Mouse (Mus musculus) kidney, embryonic 15.5 days (tissue): ENCODE measurements around the gene Tmem132d. TPM values are rescaled to one million over a fixed set of nuclear protein-coding genes. Genes with fewer than 3 reads are reported as not detected.

Experiments
- ATAC-seq: fragments of 200-750 bp; cut with Nextera tagmentation; replicated peaks from 2 replicates; pipeline ENCODE4 v1.8.0; 2017; ENCODE audit warnings: moderate TSS enrichment; ENCODE audit not compliant: low FRiP score
- H3K27ac ChIP-seq: fragments of 300-500 bp; sonication (generic); 2 replicates; pipeline ENCODE4 v1.5.1; 2015; ENCODE audit warnings: mild to moderate bottlenecking, inconsistent platforms
- H3K27me3 ChIP-seq: fragments of 300-500 bp; sonication (generic); 2 replicates; pipeline ENCODE4 v1.6.1; 2015; ENCODE audit warnings: inconsistent platforms
- H3K36me3 ChIP-seq: fragments of 300-500 bp; sonication (generic); 2 replicates; pipeline ENCODE4 v1.6.1; 2015; ENCODE audit warnings: inconsistent platforms
- H3K4me1 ChIP-seq: fragments of 300-500 bp; sonication (generic); 2 replicates; pipeline ENCODE4 v1.6.1; 2015; ENCODE audit warnings: inconsistent platforms
- H3K4me2 ChIP-seq: fragments of 300-500 bp; sonication (generic); 2 replicates; pipeline ENCODE4 v1.6.1; 2015; ENCODE audit warnings: moderate library complexity, mild to moderate bottlenecking, inconsistent platforms
- H3K4me3 ChIP-seq: fragments of 300-500 bp; sonication (generic); replicated peaks from 2 replicates; pipeline ENCODE4 v1.5.1; 2015; ENCODE audit warnings: mild to moderate bottlenecking, inconsistent platforms
- H3K9ac ChIP-seq: fragments of 300-500 bp; sonication (generic); 2 replicates; pipeline ENCODE4 v1.6.1; 2015; ENCODE audit warnings: mild to moderate bottlenecking, inconsistent platforms
- H3K9me3 ChIP-seq: fragments of 300-500 bp; sonication (generic); replicated peaks from 2 replicates; pipeline ENCODE4 v1.6.1; 2016; ENCODE audit warnings: inconsistent platforms
- WGBS: fragments of 180-500 bp; shearing (Covaris S2); methylation state at CpG from one replicate; pipeline ENCODE4 v1.1.7; 2015; ENCODE audit warnings: mixed read lengths; 5-methylcytosine and 5-hydroxymethylcytosine counted together
- polyA plus RNA-seq: library from polyadenylated mRNA; unstranded; fragments of >200 nt; fragmentation: Nextera tagmentation; extraction: Ambion mirVana; gene quantifications from 2 replicates; pipeline ENCODE4 v1.2.1, GENCODE M21; 2015

Gene Tmem132d
- 0.30 and 0.58 TPM in 2 replicates for polyA plus RNA-seq

DNA sequence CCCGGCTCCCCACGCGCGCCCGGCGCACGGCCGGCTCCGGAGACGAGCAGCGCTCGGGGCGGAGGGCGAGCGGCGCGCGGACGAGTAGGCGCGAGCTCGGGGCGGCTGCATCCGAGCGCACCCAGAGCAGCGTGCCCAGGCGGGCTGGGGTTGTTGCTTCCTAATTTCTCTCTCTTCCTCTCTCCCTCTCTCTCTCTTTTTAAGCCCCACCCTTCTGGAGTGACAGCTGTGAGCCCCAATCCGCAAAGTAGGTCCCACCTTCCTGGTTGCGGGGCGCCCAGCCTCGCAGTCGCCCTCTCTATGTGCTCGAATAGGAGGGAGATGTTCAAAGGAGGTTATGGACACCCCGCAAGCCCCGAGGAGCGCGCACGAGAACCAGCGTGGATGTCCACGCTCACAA is at the start of gene Tmem132d:
Tmem132d (minus strand) TSS at position 162 of the 400 bp plus-strand sequence.
- under 1% methylated on average over 40 of the region's 40 CpGs for WGBS
- H3K9me3 ChIP-seq, result no peaks in the 10 kb centered on the region
- peak; percentile 9; the same call in 1 of the 2 replicates for ATAC-seq
- H3K4me1 ChIP-seq, result peaks cover 9% of the 10 kb centered on the region
- peak within 1 kb of the TSS; percentile 69 for H3K4me2 ChIP-seq
- H3K27ac ChIP-seq, result no peak within 1 kb of the TSS
- H3K27me3 ChIP-seq, result peaks cover 89% of the 10 kb centered on the region
- H3K4me3 ChIP-seq, result peak within 1 kb of the TSS; percentile 46
- no peaks in the 10 kb centered on the region for H3K36me3 ChIP-seq
- no peak within 1 kb of the TSS for H3K9ac ChIP-seq

DNA sequence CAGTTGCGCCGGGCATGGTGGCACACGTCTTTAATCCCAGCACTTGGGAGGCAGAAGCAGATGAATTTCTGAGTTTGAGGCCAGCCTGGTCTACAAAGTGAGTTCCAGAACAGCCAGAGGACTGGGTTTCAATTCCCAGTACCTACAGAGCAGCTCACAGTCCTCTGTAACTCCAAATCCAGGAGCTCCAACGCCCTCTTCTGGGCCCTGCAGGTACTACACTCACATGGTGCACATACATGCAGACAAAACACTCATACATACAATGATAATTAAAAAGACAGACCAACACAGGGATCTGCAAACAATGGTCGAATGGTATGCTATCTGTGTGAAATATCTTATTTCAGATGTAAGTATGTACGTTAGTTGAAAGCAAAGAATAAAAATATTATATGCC is 47.9 kb upstream of the Tmem132d start:
- 80% methylated on average over 6 of the region's 6 CpGs for WGBS

DNA sequence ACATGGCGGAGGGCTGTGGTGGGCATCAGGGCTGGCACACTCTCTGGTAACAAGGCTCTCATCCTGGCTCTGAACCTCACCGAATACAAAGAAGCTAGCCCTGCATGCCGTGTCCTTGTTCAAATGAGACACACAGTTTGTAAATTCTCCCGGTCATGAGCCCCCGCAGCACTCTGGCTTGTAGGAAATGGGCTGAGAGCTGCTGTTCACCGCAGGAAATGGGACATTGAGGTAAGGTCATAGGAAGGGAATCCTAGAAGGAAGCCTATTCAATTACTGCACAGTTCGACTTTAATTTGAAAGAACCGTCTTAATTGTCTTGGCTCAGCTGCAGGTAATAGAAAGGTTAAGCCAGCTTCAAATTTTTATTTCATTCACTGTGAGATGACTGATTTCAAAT is 42.5 kb upstream of the Tmem132d start:
- Histone ChIP-seq H3K4me2 (no peak overlapping the region), H3K27ac (no peak overlapping the region), H3K4me1 (no peaks in the 10 kb centered on the region; the same call in 1 of the 2 replicates), H3K4me3 (no peak overlapping the region), H3K9ac (no peak overlapping the region), H3K27me3 (peaks cover 8% of the 10 kb centered on the region; the same call in 1 of the 2 replicates), H3K36me3 (no peaks in the 10 kb centered on the region), H3K9me3 (no peaks in the 10 kb centered on the region)
- WGBS, result 73% methylated on average over 8 of the region's 8 CpGs
- ATAC-seq, result no peak

More for the DNA sequence above, 47.9 kb upstream of the Tmem132d start:
- H3K9ac ChIP-seq, result no peak overlapping the region
- no peak overlapping the region for H3K4me2 ChIP-seq
- peaks cover 28% of the 10 kb centered on the region for H3K27me3 ChIP-seq
- no peak overlapping the region for H3K27ac ChIP-seq
- H3K4me3 ChIP-seq, result no peak overlapping the region
- ATAC-seq, result no peak
- no peaks in the 10 kb centered on the region for H3K36me3 ChIP-seq
- peaks cover 8% of the 10 kb centered on the region; the same call in 1 of the 2 replicates for H3K4me1 ChIP-seq
- no peaks in the 10 kb centered on the region for H3K9me3 ChIP-seq

DNA sequence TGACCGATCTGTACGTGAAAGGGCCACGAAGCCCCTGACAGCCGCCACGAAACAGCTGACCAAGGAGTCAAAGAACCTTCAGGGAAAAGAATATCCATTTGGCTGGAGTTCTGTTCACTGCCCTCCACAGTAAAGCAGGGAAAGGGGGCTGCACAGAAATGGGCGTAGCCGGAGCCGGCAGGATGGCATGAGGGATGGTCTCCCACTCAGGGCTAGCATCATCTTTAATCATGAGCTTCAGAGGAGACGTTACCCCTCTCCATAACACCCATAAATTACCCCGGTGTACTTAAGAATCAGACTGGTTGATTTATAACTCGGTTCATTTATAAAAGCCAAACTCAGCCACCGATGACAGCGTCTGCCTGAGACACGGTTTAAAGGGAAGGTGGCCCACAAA is 36.9 kb upstream of the Tmem132d start:
- Histone ChIP-seq H3K27me3 (peaks cover 8% of the 10 kb centered on the region; the same call in 1 of the 2 replicates), H3K9me3 (no peaks in the 10 kb centered on the region), H3K27ac (no peak overlapping the region), H3K4me1 (peaks cover 6% of the 10 kb centered on the region), H3K4me2 (0 out of 2 replicates have a peak overlapping the region, but pooled peaks have one; percentile 12), H3K4me3 (no peak overlapping the region), H3K36me3 (no peaks in the 10 kb centered on the region), H3K9ac (no peak overlapping the region)
- no peak for ATAC-seq
- WGBS, result 24% methylated on average over 14 of the region's 14 CpGs

DNA sequence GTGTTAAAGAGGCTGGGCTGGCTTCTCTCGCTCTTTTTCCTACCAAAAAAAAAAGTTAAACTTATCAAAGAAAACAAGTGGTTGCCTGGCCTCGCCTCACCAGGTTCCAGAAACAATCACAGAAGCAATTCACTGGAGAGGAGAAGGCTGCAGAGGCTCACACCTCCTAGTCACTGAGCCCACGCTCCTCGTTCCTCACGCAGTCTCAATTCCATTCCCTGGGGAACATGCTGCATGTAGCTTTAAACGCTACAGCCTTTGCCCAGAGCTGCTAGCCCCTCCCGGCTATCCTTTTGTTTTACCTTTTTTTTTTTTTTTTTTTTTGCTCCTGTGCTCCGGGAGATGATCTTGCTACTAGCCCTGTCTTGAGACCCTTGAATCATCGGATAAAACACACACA is 31.6 kb upstream of the Tmem132d start:
- Histone ChIP-seq H3K4me2 (peak overlapping the region; percentile 23; the same call in 1 of the 2 replicates), H3K9me3 (no peaks in the 10 kb centered on the region), H3K9ac (no peak overlapping the region), H3K36me3 (no peaks in the 10 kb centered on the region), H3K27me3 (no peaks in the 10 kb centered on the region), H3K4me1 (peaks cover 8% of the 10 kb centered on the region; the same call in 1 of the 2 replicates), H3K4me3 (no peak overlapping the region), H3K27ac (no peak overlapping the region)
- no peak for ATAC-seq
- 4% methylated on average over 9 of the region's 9 CpGs for WGBS

DNA sequence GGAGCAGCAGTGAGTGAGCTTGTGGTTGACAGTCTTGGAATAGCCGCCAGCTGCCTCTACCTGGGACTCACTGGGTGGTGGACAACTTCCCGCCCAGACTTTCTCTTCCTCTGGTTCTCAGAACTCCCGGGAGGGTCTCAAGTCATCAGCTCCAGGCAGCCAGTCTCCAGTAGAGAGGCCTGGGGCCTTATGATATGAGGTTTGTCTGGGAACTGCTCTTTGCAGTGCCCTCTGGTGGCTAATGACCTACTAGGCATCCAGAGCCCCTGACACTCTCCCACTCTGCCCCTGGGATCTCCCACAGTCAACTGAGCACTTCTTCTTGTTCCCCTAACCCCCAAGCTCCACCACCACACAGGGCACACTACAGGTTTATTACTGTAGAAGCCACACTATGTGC is 27.7 kb upstream of the Tmem132d start:
- Histone ChIP-seq H3K4me1 (peaks cover 8% of the 10 kb centered on the region; the same call in 1 of the 2 replicates), H3K4me2 (no peak overlapping the region), H3K9me3 (no peaks in the 10 kb centered on the region), H3K27me3 (no peaks in the 10 kb centered on the region), H3K36me3 (no peaks in the 10 kb centered on the region), H3K27ac (no peak overlapping the region), H3K9ac (no peak overlapping the region), H3K4me3 (no peak overlapping the region)
- no peak for ATAC-seq
- 52% methylated on average over 3 of the region's 3 CpGs for WGBS

DNA sequence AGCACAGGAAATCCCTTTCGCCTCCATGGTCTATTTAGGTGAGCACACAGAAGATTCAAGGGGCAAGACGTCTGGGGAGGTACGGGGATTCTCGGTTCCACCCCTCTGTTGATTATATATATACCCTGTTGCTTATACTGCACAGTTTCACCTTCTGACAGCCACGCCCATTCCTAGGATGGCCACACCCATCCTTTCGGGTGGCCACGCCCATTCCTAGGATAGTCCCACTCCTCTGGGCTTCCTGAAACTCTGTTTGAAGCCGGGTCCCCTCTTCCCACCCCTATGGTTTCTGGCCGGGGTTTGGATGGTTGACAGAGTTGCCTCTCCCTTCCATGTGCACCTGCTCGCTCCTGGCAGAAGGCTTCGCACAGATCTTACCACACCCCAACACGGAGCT is 22.9 kb upstream of the Tmem132d start:
- ATAC-seq, result no peak
- Histone ChIP-seq H3K4me2 (no peak overlapping the region), H3K9me3 (no peaks in the 10 kb centered on the region), H3K4me1 (no peaks in the 10 kb centered on the region), H3K4me3 (no peak overlapping the region), H3K27me3 (peaks cover 7% of the 10 kb centered on the region), H3K9ac (no peak overlapping the region), H3K36me3 (no peaks in the 10 kb centered on the region), H3K27ac (no peak overlapping the region)
- WGBS, result 75% methylated on average over 12 of the region's 12 CpGs

DNA sequence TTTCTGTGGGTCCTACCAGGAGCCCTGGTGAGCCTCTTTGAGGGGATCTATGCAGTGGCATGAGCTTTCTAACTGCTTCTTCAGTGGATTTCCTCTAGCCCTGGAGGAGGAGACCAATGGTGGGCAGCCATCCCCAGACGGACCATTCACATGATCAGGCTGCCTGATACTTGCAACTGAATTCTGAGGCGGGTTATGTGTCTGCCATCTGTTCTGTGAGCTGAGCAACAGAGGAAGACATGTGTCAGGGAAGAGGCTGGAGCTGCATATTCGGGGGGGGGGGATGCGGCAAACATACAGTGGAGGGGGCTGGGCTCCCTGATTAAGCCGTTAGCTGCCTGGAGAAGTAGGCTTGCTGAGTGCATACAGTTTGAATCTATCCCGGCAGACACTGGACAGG is 19.3 kb upstream of the Tmem132d start:
- Histone ChIP-seq H3K36me3 (no peaks in the 10 kb centered on the region), H3K27ac (no peak overlapping the region), H3K4me3 (no peak overlapping the region), H3K9me3 (no peaks in the 10 kb centered on the region), H3K4me1 (no peaks in the 10 kb centered on the region), H3K4me2 (no peak overlapping the region), H3K27me3 (peaks cover 7% of the 10 kb centered on the region), H3K9ac (no peak overlapping the region)
- ATAC-seq, result no peak
- WGBS, result 51% methylated on average over 6 of the region's 6 CpGs

DNA sequence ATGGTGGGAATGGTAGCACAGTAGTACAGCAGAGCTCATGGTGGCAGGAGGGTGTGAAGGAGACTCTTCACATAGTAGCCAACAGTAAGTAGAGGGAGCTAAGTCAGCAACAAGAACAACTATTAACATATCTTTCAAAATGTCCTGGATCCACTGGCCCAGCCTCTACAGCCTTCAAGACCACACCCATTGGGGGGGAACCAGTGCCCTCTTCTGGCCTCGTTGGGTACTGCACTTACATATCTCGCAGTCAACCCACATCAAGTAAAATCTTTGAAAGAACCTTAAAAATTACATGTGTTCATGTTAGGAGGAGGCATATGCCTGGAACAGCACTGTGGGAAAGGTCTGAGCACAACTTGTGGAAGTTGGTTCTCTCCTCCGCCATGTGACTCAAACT is 17.9 kb upstream of the Tmem132d start:
- Histone ChIP-seq H3K4me3 (no peak overlapping the region), H3K27me3 (peaks cover 15% of the 10 kb centered on the region), H3K9me3 (no peaks in the 10 kb centered on the region), H3K9ac (no peak overlapping the region), H3K4me2 (no peak overlapping the region), H3K27ac (no peak overlapping the region), H3K4me1 (no peaks in the 10 kb centered on the region), H3K36me3 (no peaks in the 10 kb centered on the region)
- 77% methylated on average over 3 of the region's 3 CpGs for WGBS
- no peak for ATAC-seq

DNA sequence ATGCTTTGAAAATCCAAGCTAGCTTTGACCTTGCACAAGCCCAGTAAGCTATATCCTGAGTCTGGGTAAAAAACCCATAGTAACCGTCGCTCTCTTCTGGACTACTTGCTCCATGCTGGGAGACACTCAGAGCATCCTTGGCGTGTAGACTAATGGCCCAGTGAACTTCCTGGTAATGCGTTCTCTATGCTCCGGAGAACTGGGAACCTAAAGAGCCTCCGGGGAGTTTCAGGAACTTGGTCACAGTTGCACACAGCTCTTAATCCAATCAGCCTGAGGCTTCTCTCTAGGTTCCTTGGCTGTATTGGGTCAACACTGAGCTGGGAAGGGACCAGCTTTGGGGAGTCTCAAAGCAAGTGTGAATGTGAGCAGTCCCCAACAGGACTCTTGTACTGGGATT is 12.0 kb upstream of the Tmem132d start:
- H3K9me3 ChIP-seq, result no peaks in the 10 kb centered on the region
- H3K36me3 ChIP-seq, result no peaks in the 10 kb centered on the region
- H3K9ac ChIP-seq, result no peak overlapping the region
- no peak overlapping the region for H3K4me2 ChIP-seq
- no peaks in the 10 kb centered on the region for H3K4me1 ChIP-seq
- H3K4me3 ChIP-seq, result no peak overlapping the region
- H3K27ac ChIP-seq, result no peak overlapping the region
- no peak for ATAC-seq
- 15% methylated on average over 6 of the region's 6 CpGs for WGBS
- H3K27me3 ChIP-seq, result peaks cover 60% of the 10 kb centered on the region

DNA sequence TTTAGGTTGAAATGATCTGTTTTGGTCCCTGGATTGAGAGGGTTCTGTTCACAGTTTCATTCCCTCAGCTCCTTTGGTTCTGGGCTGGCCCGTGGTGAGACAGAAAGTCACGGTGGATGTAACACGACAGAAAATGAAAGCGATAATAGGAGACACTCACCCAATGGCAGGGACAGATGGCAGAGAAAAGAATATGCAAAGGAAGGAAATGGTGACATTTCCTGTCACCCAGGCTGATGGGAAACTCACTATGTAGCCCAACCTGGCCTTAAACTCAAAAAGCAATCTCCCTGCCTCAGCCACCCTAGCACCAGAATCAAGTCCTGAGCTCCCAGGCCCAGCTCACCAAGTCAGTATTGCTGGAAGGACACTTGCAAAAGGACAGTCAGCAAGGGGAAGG is 11.0 kb upstream of the Tmem132d start:
- H3K27ac ChIP-seq, result no peak overlapping the region
- H3K27me3 ChIP-seq, result peaks cover 70% of the 10 kb centered on the region
- no peak overlapping the region for H3K9ac ChIP-seq
- no peaks in the 10 kb centered on the region for H3K36me3 ChIP-seq
- 47% methylated on average over 4 of the region's 4 CpGs for WGBS
- 0 out of 2 replicates have a peak overlapping the region, but pooled peaks have one; percentile 1 for H3K4me3 ChIP-seq
- no peaks in the 10 kb centered on the region for H3K4me1 ChIP-seq
- ATAC-seq, result no peak
- H3K4me2 ChIP-seq, result no peak overlapping the region
- no peaks in the 10 kb centered on the region for H3K9me3 ChIP-seq

DNA sequence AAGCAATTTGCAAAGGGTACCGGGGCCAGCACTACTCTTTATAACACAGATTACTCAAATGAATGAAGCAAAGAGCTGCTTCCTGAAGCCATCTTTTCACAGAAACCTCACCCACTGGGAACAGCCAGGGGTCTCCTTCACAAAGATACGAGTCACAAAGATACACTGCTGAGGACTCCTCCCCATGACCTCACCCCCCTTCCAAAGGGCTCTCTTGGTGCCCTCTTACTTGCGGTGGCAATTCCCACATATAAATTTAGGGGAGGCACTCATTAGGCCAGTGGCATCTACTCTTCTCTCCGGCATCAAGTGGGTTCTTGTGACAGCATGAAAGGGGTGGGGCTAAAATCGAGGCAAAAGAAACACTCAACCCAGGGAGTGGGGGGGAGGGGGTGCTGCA is 8.2 kb upstream of the Tmem132d start:
- H3K9ac ChIP-seq, result no peak overlapping the region
- H3K27ac ChIP-seq, result no peak overlapping the region
- H3K4me2 ChIP-seq, result no peak overlapping the region
- H3K4me3 ChIP-seq, result no peak overlapping the region
- no peak for ATAC-seq
- no peaks in the 10 kb centered on the region for H3K36me3 ChIP-seq
- H3K4me1 ChIP-seq, result no peaks in the 10 kb centered on the region
- H3K9me3 ChIP-seq, result no peaks in the 10 kb centered on the region
- peaks cover 92% of the 10 kb centered on the region for H3K27me3 ChIP-seq
- WGBS, result 7% methylated on average over 5 of the region's 5 CpGs

DNA sequence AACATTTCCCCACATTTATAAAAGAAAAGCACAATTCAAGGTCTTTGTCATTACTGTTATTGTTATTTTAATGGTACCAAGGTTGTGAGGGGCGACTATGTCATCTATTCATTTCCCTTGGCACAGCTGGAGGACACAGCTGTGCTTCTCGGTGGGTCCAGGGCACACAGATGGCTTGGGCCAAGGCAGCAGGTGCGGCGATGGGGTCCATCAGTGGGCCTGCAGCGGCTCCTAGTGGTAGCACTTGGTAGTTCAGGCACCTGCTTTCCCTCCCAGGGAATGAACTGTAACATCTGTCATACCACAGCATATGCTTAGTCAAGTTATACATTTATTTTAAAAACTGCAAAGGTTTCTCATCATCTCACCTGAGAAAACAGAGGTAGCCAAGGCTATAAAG is 7.0 kb upstream of the Tmem132d start:
- ATAC-seq, result no peak; the same call in 1 of the 2 replicates
- Histone ChIP-seq H3K27ac (no peak overlapping the region), H3K9ac (no peak overlapping the region), H3K4me2 (no peak overlapping the region), H3K36me3 (no peaks in the 10 kb centered on the region), H3K27me3 (peaks cover 93% of the 10 kb centered on the region), H3K9me3 (no peaks in the 10 kb centered on the region), H3K4me3 (no peak overlapping the region), H3K4me1 (no peaks in the 10 kb centered on the region)
- WGBS, result 1% methylated on average over 5 of the region's 5 CpGs
